Mouse (Mus musculus) right cerebral cortex, postnatal 10 days (tissue): ENCODE results near the gene Chmp1a.
"Not testable (repeated sequence)": the region's sequence is repeated elsewhere in the genome, so short reads cannot be mapped to it uniquely, and the experiment has no call there.

Experiments used
- DNase-seq, 2 experiments: peaks; one replicate each; pipeline ENCODE4 v3.0.0; 2021; ENCODE audit warnings: low spot score in 2 of 2

The Chmp1a gene

GRCm38 (mm10) chr8:123212321-123213117 is at the start of gene Chmp1a, which contains the start of gene Spata33:
Gene Chmp1a, minus strand, starts transcription at chr8:123212763.
Gene Spata33, plus strand, starts transcription at chr8:123212832.
- DNase-seq = peak; percentile 93 to 95

GRCm38 (mm10) chr8:123257593-123257992 is 45.0 kb upstream of the Chmp1a start:
- DNase-seq = not testable (repeated sequence)

DNA sequence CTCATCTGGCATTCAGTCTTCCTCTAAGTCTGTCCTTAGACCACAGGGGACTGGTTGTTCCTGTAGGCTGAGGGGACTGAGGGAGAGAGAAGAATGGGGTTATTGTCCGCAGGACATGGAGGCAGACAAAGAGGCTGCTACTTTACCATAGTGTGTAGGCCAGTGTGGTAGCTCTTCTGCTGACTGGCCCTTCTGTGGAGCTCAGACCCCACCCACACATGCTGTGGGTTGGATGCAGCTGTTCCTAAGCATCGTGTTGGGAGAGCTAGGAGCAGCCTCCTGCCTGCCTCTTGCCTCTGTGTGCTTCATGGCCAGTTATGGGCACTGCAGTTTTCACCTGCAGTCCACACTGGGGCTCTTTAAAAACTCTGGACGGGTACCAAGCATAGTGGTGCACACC is 44.6 kb upstream of the Chmp1a start:
- DNase-seq = peak in 1 of 2 experiments; percentile 64

- no peak for DNase-seq
Observed at GRCm38 (mm10) chr8:123255170-123255569, 42.6 kb upstream of the Chmp1a start.

DNA sequence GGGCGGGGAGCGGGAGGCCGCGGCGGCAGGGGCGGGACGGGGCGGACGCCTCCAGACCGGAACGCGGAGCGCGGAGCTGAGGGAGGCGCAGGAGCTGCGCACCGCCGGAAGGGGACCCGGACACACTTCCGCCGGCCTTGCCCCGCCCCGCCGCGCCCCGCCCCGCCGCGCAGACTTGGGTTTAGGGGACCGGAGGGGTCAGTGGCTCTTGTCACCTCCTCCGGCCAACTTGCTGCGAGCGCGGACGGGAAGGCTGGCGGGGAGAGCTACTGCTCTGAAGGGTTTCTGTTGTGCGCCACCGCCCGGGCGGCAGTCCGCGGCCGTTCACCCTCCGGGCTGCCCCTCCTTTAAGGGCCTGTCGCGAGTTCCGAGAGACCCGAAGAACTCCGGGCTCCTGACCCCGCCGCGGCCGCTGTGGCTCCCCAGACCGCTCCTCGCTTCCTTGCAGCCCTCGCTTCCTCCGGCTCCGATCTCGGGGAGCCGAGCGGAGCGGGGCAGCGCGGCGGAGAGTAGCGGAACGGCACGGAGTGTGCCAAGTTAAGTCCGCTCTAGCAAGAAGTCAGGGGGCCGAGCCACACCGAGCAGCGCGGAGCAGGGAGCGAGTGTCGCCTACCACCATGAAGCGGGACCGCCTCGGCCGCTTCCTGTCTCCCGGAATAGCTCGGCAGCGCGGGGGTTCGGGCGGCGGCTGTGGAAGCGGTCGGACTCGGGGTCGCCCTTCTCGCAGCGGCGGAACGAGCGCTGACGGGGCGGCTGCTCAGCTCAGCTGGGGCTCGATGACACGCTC is 41.7 kb upstream of the Chmp1a start, which contains the start of the genes Zfp276 and Vps9d1:
Gene Zfp276, plus strand, starts transcription at position 97 of the 787 bp plus-strand sequence.
Gene Vps9d1, minus strand, starts transcription at position 250 of the 787 bp plus-strand sequence.
- DNase-seq = peak; percentile 84 to 92

GRCm38 (mm10) chr8:123253451-123254098 is 41.0 kb upstream of the Chmp1a start:
- DNase-seq = peak in 1 of 2 experiments; percentile 61

GRCm38 (mm10) chr8:123252925-123253324 is 40.4 kb upstream of the Chmp1a start:
- no peak for DNase-seq

- no peak for DNase-seq
Observed at GRCm38 (mm10) chr8:123250940-123251339, 38.4 kb upstream of the Chmp1a start.

GRCm38 (mm10) chr8:123248596-123248995 is 36.0 kb upstream of the Chmp1a start:
- DNase-seq = no peak

DNA sequence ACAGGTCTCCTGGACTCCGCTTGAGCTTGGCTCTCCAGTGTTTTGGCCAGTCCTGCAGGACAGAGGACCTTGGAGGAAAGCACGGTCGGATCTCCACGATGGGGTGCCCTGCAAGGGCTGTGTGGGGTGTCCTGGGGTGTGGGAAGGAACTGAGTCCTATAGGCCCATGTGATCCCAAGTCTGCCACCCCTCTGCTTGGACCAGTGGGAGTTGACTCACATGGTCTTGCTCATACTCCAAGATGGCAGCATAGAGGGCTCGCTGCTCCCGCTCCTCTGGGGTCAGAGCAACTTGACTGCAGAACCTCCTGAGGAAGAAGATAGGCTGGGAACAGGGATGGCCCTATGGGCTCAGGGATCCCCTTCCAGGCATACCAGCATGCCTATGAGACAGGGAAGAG is 35.2 kb upstream of the Chmp1a start:
- DNase-seq = no peak

- DNase-seq = no peak
Observed at GRCm38 (mm10) chr8:123245543-123245942, 33.0 kb upstream of the Chmp1a start.

DNA sequence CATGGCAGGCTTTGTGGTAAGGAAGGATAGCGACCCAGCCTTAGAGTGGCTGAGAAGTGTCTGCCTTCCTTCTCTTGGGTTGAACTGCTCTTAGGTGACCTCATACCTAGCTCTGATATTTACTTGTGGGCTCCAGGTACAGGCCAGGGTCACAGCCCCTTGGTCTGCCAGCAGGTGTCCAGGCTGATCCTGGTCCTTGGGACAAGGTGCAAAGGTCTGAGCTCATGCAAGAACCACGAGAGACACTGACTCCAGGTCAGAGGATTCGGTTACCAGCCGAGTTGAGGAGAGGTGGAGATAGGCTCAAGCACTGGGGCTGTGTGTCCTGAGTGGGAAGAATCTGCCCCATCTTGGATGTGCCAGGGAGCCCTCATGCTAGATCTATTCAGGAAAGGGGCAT is 31.8 kb upstream of the Chmp1a start:
- DNase-seq = no peak

- no peak for DNase-seq
Observed at GRCm38 (mm10) chr8:123243053-123243452, 30.5 kb upstream of the Chmp1a start.

GRCm38 (mm10) chr8:123242107-123242923 is 29.8 kb upstream of the Chmp1a start:
- no peak for DNase-seq

GRCm38 (mm10) chr8:123239398-123239797 is 26.8 kb upstream of the Chmp1a start:
- DNase-seq = no peak

DNA sequence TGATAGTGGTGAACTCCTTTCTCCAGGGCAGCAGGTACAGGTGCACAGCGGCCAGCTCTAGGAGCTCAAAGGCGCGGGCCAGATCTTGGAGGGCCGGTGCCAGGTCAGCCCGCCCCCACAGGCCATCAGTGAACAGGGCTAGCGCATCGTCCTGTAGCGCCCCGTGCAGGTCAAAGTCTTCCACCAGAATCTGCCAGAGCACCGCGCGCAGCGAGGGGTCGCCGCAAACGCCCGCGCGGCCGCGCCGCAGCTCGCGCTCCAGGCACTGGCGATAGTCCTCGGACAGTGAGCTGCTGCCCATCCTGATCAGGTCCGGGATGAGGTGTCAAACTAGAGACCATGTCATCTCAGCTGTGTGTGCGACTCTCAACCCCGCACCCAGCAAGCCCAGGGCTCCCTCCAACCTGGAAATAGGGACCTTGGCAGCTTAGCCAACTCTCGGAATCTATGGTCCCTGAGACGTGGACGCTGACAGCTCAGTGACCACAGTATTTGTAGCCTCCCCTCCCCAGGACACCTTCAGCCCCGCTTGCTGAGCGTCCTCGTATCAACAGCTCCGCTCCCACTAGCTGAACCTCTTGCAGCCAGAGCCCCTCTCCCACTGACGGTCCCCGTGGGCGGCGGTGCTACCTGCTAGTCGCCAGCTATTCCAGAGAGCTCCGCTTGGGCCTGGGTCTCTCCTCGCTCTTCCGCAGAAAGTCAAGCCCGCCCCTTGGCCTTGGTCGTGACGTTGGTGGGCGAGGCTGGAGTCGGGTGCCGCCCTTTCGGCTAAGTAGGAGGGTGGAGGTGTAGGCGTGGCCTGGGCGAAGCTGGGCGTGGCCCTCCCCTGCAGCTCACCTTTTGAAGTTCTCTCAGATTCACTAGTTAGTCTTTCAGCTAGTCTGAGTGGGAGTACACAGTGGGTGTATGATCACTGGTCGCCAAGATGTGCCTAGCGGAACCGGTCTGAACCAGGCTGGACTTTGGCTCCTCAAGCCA is 23.2 kb upstream of the Chmp1a start, which contains the start of gene Spata2l:
Gene Spata2l, minus strand, starts transcription at position 714 of the 978 bp plus-strand sequence.
- peak; percentile 92 for DNase-seq

DNA sequence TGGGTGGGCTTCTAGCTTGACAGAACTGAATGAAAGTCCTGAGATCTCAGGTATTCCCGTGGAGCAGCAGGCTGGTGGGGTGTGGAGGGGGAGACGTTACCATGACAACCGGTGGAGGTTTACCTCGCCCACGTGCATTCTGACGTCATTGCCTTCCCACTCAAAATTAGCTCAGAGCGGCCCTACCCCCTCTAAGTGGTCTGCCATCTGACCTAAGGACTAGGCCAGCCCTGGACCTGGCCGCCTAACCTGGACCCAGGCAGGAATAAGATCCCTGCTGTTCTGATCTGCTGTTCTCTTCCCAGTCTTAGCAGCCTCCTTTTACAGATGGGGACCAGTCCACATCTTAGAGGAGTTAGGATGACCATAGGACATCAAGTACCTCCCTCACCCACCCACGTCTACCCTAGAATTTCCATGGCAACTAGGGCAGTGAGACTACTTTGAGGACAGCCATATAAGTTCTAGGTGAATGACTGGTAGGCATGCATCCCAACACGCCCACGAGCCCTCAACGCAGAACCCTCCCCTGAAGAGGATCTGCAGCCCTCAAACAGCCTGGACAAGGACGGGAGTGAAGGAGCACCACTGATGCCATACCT is 22.5 kb upstream of the Chmp1a start:
- peak; percentile 88 to 93 for DNase-seq

DNA sequence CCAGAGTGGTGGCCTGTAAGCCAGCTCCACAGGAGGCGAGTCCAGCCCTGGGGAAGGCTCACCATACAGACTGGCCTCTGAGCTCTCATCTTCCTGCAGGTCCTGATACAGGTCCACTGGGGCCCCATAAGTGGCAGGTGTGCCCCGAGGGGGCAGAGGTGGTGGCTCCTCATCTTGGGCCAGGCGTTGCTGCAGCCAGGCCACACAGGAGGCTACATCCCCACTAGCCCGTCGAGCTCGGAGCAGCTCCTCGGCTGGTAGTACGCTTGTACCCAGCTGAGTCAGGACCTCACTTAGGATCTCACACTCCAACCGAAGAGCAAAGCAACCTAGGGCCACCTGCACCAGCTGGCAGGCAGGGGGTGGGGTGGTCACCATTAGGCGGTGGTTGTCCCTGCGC is 21.2 kb upstream of the Chmp1a start:
- DNase-seq = no peak

DNA sequence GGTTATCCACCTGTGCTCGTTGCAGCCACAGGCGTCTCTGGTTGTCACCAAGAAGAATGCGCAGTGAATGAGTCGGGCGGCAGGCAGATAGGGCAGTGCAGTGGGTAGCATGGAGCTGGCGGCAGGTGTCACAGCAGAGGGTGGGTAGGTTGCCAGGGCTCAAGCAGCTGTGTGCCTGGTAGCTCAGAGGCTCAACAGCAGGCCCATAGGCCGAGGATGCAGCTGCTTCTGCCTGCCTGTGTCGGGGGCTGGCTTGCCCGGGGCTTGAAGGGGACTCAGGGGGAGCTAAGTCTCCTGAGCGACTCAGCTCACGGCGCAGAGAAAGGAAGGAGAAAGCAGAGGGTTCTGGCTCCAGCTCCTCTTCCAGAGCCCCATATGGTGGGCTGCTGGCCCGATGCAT is 20.7 kb upstream of the Chmp1a start:
- DNase-seq = no peak
